Mouse (Mus musculus): Measurements from ENCODE around the gene Gdf9.
A peak's percentile ranks its signal among the peaks of the same experiment; 100 is the strongest.

- TF ChIP-seq CTCF (IDR thresholded peaks at IDR 0.05; ENCODE audit: borderline replicate concordance, insufficient read depth, low read depth, low read length): peak; percentile 57
- TF ChIP-seq POLR2A (IDR thresholded peaks at IDR 0.05; ENCODE audit: borderline replicate concordance, insufficient read depth, low read length): no peak
Observed at GRCm38 (mm10) chr11:53485719-53486118, 54.9 kb downstream of the Gdf9 start.
